Mouse (Mus musculus) left cerebral cortex, adult 2 months (tissue): ENCODE data around the gene Cmip. TPM values are rescaled to one million over a fixed set of nuclear protein-coding genes. Genes with fewer than 3 reads are reported as not detected.
A peak's percentile ranks its signal among the peaks of the same experiment; 100 is the strongest.

Source experiments
- DNase-seq, 2 experiments: peaks; one replicate each; pipeline ENCODE4 v3.0.0; 2021 to 2022; ENCODE audit warnings: low spot score in 2 of 2, mixed read lengths in 1 of 2; ENCODE audit errors: extremely low spot score in 1 of 2
- H3K27ac ChIP-seq: fragments of 200-600 bp; 2 replicates; pipeline ENCODE4 v1.8.1; 2022
- H3K4me3 ChIP-seq: fragments of 200-600 bp; 2 replicates; pipeline ENCODE4 v1.8.1; 2022
- CTCF ChIP-seq: fragments of 200-600 bp; IDR thresholded peaks from 2 replicates; pipeline ENCODE4 v1.8.1; 2022; ENCODE audit warnings: antibody characterized with exemption, mild to moderate bottlenecking, moderate library complexity
- intact Hi-C: fragments of 180-260 bp; cut with DNase I; formaldehyde crosslinking; loops from one replicate; pipeline ENCODE4 v1.15.1; 2025
- total RNA-seq, 2 experiments: library from RNA; stranded (reverse); gene quantifications; 2 replicates each; pipeline ENCODE4 v1.2.3; 2021

Gene Cmip
- total RNA-seq, 2 experiments from 2014 or later, result 339 to 342 TPM

DNA sequence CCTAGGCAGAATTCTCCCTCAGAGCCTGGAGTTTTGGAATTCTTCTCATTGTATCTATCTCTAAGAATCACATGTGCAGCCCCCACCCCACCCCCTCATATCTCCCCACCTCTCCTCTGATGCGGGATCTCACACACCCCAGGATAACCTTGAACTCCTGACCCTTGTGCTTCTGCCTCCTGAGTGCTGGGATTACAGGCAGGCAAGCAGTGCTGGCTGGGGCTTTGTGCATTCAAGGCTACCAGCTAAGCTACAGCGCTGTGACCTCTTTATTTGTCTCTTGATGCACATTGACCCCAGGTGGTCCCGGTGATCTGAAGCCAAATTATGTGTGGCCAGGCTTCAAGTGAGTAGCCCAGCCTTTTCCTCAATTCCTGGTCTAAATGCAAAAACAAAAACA, 15.0 kb upstream of the Cmip start:
- intact Hi-C loops, result no loop called here
- no peak for DNase-seq
- TF ChIP-seq CTCF, result no peak
- no peak overlapping the region for H3K27ac ChIP-seq
- no peak overlapping the region for H3K4me3 ChIP-seq

DNA sequence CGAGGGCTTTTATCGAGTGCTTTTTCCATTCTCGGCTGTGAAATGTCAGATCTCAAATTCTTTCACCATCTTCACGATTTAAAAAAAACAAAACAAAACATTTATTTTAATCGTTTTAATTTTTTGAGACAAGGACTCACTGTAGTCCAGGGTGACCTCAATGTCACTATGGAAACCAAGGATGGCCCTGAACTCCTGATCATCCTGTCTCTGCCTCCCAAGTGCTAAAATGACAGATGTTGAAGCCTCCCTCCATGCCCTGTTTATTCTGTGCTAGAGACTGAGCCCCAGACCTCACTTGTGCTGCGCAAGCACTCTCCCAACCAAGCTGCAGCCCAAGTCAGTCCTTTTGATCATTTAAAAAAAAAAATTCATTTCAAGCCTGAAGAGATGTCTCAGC, 14.6 kb upstream of the Cmip start:
- intact Hi-C loops, result no loop called here
- Histone ChIP-seq H3K27ac (no peak overlapping the region), H3K4me3 (no peak overlapping the region)
- DNase-seq, result no peak
- no peak for TF ChIP-seq CTCF

DNA sequence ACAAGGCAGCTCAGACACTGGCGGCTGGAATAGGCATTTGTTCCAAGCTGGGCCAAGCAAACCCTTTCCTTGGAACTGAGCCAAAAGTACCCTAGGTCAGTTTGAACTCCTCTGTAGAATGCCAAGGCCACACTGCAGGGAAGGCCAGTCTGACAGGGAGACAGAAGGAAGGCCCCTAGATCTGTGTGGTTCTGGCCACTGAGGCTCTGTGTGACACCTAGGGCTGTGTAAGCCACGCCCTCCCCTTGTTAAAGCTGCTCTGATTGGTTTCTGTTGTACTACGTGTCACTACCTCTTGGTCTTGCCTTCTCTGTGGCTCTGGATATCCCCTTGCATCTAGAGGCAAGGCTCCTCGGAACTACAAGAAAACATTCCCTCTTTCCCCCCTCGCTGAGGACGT, 12.3 kb upstream of the Cmip start:
- intact Hi-C loops, result no loop called here
- TF ChIP-seq CTCF, result no peak
- no peak overlapping the region for H3K4me3 ChIP-seq
- DNase-seq, result no peak
- no peak overlapping the region for H3K27ac ChIP-seq

DNA sequence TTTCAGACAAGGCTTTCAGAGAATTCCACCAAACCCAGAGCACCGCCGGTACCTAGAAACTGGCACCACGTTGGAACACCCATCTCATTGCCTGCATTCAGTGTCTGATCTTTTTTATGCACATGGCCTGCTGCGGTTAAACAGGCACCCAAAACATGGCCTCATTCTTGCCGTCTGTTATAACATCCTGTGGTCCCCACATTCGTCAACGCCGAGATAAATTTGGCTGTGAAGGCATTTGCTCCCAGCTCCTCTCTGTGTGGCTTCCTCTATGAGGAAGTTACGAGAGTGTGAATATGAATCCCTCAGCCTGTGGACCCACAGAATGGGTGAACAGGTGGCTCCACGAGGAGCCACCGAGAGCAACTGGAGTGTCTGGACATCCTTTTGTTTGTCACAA, 8.5 kb upstream of the Cmip start:
- no peak for DNase-seq
- Histone ChIP-seq H3K27ac (no peak overlapping the region), H3K4me3 (no peak overlapping the region)
- no peak for TF ChIP-seq CTCF
- intact Hi-C loops, result no loop called here

DNA sequence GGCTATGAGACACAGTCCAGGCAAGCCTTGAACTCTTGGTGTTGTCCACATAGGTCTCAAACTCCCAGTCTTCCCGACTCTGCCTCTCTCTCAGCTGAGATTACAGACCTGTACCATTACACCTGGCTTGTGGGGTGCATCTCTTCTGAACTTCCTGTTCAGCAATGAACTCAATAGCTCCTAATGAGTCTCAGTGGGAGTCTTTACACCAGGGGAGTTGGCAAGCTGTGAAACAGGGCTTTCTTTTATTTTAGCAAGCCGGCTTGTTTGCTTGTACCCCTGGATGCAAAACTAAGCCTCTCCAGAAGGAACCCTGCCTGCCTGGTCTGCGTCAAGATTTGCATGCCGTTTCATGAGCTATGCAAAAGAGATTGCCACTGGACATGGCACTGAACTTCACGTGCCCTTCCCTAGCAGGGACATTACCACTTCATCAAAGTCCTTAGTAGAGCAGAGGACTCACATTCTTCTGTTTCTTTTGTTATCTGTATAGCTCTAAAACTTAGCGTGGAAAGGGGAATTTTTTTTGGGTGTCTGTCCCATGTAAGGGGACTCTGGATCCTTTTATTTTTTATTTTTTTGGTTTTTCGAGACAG, 5.7 kb upstream of the Cmip start:
- DNase-seq, result no peak
- Histone ChIP-seq H3K4me3 (no peak overlapping the region), H3K27ac (no peak overlapping the region)
- intact Hi-C loops, result no loop called here
- no peak for TF ChIP-seq CTCF

DNA sequence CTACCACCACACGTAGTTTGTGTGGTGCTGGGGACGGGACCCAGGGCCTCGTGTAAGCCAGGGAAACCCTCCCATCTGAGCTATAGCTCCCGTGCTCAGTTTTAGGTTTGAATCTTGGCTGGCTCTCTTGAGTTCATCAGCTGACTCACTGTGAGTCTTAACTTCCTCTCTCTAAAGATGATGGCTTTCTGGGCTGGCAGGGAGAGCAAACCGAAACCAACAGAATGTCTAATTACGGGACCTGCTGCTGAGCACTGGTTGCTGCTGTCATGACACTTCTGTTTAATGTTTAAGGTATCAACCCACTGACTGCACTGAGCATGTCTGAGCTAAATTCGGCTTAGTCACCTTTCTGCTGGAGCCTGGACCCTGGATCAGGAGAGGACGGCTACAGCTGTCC, 4.2 kb upstream of the Cmip start:
- Histone ChIP-seq H3K4me3 (no peak overlapping the region), H3K27ac (no peak overlapping the region)
- intact Hi-C loops, result no loop called here
- no peak for TF ChIP-seq CTCF
- no peak for DNase-seq

DNA sequence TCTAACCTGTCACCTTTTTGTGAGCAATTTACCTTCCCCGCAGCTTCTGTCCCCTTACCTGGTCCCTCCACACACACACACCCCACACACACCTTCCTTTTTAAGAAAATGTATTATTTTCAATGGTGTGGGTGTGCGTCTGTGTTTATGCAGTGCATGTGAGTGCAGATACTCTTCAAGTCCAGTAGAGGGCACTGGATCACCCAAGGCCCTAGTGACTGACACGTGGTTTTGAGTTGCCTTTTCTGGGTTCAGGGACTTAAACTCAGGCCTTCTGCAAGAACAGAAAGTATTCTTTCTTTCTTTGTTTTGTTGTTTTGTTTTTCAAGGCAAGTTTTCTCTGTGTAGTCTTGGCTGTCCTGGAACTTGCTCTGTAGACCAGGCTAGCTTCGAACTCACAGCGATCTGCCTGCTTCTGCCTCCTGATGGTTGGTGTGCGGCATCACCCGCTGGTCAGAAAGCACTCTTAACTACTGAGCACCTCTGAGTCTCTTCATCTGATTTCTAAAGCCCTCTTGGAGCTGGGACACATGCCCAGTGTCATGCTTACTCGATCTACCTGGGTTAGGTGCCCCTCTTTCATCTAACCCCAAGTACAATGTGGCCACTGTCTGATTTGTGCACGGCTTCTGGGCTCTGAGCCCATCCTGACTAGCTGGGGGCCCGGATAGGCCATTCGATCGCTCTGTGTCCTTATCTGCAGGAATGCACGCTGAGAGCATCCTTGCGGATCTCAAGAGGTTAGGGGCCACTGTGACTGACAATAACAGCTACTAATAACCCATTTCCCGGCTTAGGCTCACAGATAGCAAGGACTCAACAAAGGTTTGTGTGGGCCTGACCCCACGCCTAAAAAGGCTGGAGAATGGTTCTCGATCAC, 3.2 kb upstream of the Cmip start:
- intact Hi-C loops, result no loop called here
- no peak for DNase-seq
- no peak; the same call in 1 of the 2 replicates for TF ChIP-seq CTCF
- H3K4me3 ChIP-seq, result no peak overlapping the region
- H3K27ac ChIP-seq, result no peak overlapping the region

DNA sequence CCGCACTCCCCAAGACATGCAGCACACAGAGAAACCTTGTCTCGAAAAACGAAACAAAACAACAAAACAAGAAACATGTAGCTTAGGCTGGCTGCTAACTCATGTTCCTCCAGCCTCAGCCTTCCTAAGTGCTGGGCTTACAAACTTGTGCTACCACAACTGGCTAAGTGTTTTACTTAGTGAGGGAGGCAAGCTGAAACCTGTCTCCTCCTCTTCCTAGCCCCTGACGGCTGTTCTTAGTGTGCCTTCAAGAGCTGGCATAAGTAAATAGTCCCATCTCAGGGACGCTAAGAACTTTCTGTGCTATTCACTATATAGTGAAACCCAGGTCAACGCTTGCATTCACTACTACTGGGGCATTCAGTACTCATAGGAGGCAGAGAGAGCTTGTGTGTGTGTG, 2.4 kb upstream of the Cmip start:
- intact Hi-C loops, result no loop called here

DNA sequence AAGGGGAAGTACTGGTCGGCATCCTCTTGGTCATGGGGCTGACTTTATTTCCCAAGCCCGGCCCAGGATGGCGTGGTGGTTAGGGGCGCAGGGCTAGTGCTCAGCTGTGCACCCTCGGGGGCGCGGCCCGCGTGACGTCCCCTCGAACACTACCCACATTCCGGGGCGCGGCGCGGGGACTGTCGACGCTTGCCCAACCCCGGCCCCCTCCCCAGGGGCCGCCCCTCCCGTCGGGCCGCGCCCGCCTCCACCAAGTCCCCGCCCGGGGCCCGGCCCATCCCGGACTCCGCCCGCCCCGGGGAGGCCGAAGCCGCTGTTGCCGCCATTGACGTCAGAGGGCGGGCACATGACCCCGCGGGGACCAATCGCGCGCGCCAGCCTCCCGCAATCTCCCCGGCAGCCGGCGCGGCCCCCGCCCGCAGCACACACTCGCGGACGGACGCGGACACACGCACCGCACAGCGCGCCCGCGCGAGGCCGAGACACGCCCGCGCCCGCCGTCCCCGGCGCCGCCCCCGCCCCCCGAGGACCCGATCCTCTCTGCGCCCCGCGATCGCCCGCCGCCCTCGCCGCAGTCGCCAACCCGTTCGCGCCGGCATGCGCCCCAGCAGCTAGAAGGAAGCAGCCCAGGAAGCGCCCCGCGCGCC, 449 bp upstream of the Cmip start:
- Histone ChIP-seq H3K4me3 (peak overlapping the region; percentile 96), H3K27ac (peak overlapping the region; percentile 93)
- no peak for TF ChIP-seq CTCF
- intact Hi-C loops, result loop anchor here (2.0 to 5.0 kb wide), 2 partner anchors 76 to 122 kb away; no protein-coding TSS in a partner anchor
- peak; percentile 96 to 97 for DNase-seq

More for the DNA sequence above, 2.4 kb upstream of the Cmip start:
- no peak for TF ChIP-seq CTCF
- no peak for DNase-seq
- no peak overlapping the region for H3K27ac ChIP-seq
- no peak overlapping the region for H3K4me3 ChIP-seq

DNA sequence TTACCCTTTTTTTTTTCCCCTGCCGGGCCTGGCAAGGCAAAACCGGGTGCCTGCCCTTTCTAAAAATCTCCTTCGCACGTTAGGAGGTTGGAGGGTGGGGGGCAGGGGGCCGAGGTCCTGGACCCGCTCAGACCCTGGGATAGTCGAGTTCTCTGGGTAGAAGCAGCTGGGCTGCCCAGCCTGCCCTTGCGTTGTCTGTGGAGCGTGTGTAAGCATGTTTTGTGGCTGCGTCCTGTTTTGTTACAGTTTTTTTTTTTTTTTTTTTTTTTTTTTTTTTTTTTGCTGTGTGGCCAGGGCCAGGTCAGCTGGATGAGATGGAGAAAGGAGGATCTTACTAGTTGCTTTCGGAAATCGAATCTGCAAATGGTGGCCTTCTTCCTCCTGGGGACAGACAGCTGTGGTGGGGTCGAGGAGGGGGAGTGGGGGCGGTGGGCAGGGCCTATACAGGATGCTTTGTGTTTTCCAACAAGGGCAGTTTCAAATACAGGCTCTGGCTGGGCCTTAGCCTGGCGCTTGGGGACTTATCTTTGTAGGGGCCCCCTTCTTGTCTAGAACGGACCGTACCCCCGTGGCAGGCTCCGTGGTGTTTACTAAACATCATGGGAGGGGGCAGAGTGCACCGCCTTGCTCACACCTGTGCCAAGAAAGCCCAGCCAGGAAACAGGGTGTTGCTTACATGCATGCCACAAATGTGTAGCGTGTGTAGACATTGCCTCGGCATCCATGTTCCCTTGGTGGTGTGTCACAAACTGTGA, 1.1 kb downstream of the Cmip start:
- no peak for TF ChIP-seq CTCF
- intact Hi-C loops, result loop anchor here (2.0 to 5.0 kb wide), 2 partner anchors 74 to 121 kb away; no protein-coding TSS in a partner anchor
- DNase-seq, result no peak
- Histone ChIP-seq H3K27ac (peak overlapping the region; percentile 93), H3K4me3 (peak overlapping the region; percentile 96)

DNA sequence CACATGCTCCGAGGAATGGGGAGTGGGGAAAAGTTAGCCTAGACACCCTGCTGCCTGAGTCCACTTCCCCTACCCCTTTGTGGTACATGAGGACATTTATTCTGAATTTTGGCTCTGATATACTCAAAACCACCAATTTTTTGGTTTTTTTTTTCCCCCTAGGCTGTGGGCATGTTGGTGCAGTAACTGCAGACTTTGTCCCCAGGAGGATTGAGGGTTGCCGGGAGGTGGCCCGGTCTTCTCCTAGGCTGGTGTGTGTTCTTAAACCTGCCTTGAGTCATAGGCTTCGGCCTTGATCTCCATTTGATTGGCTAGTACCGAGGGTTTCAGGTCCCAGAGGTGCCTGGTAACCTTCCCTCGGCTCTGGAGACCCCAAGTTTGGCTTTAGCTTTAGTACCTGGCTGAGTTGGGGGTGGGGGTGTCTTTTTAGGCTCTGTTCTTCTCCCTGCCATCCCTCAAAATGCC, 1.7 kb downstream of the Cmip start:
- peak overlapping the region; percentile 93 for H3K27ac ChIP-seq
- peak overlapping the region; percentile 96 for H3K4me3 ChIP-seq
- intact Hi-C loops, result loop anchor here (5.0 kb wide), 1 partner anchor 74 kb away; no protein-coding TSS in a partner anchor
- DNase-seq, result no peak
- no peak for TF ChIP-seq CTCF
